Mouse (Mus musculus) liver, adult (tissue): ENCODE results near the gene Pskh1.

Experiments
- GATA4 ChIP-seq: IDR thresholded peaks from 2 replicates; pipeline ENCODE4 v1.6.1; 2014; ENCODE audit warnings: mild to moderate bottlenecking, low read length; ENCODE audit not compliant: insufficient replicate concordance

Gene Pskh1

GRCm38 (mm10) chr8:105900180-105900940 is at the start of gene Pskh1:
Pskh1 (plus strand) TSS chr8:105900441.
- TF ChIP-seq GATA4 = no peak

GRCm38 (mm10) chr8:105850611-105851010 is 49.6 kb upstream of the Pskh1 start:
- TF ChIP-seq GATA4 = no peak

- no peak for TF ChIP-seq GATA4
Measured at GRCm38 (mm10) chr8:105851651-105852143, 48.5 kb upstream of the Pskh1 start.

- TF ChIP-seq GATA4 = no peak
Measured at GRCm38 (mm10) chr8:105852146-105852729, 48.0 kb upstream of the Pskh1 start.

GRCm38 (mm10) chr8:105853178-105853577 is 47.1 kb upstream of the Pskh1 start, which contains the start of gene Cenpt:
Cenpt (minus strand) TSS chr8:105853278.
- TF ChIP-seq GATA4 = no peak

- TF ChIP-seq GATA4 = no peak
Measured at GRCm38 (mm10) chr8:105854303-105854702, 45.9 kb upstream of the Pskh1 start.

GRCm38 (mm10) chr8:105854715-105855216 is 45.5 kb upstream of the Pskh1 start, which contains the start of gene Thap11:
Thap11 (plus strand) TSS chr8:105855132.
- TF ChIP-seq GATA4 = no peak

- no peak for TF ChIP-seq GATA4
Measured at GRCm38 (mm10) chr8:105855248-105856167, 44.7 kb upstream of the Pskh1 start.

- no peak for TF ChIP-seq GATA4
Measured at GRCm38 (mm10) chr8:105856168-105856835, 43.9 kb upstream of the Pskh1 start.

- TF ChIP-seq GATA4 = no peak
Measured at GRCm38 (mm10) chr8:105858495-105858894, 41.7 kb upstream of the Pskh1 start.

- no peak for TF ChIP-seq GATA4
Measured at GRCm38 (mm10) chr8:105859314-105859713, 40.9 kb upstream of the Pskh1 start.

GRCm38 (mm10) chr8:105860143-105860981 is 39.9 kb upstream of the Pskh1 start, which contains the start of gene Nutf2:
Nutf2 (plus strand) TSS chr8:105860580.
- peak; percentile 7; the same call in 1 of the 2 replicates for TF ChIP-seq GATA4

- no peak for TF ChIP-seq GATA4
Measured at GRCm38 (mm10) chr8:105861951-105862350, 38.3 kb upstream of the Pskh1 start.
